Mouse (Mus musculus) right cerebral cortex, postnatal 4 days (tissue): ENCODE measurements at regions not wholly inside any gene's neighbourhood (a gene's known extent, or its start where the extent isn't known, plus 50 kb on each side); places are given as distances from the start of the nearest gene placed in this dataset.

Source experiments
- DNase-seq: peaks from one replicate; pipeline ENCODE4 v3.0.0-alpha.2; 2022

GRCm38 (mm10) chr1:57666179-57666693, 107.7 kb upstream of the Spats2l start:
- no peak for DNase-seq

- DNase-seq: no peak
Observed at GRCm38 (mm10) chr1:57673415-57673814, 100.5 kb upstream of the Spats2l start.

- DNase-seq: no peak
Observed at GRCm38 (mm10) chr1:57673957-57674699, 99.8 kb upstream of the Spats2l start.

GRCm38 (mm10) chr1:57684387-57685162, 89.4 kb upstream of the Spats2l start:
- no peak for DNase-seq

- DNase-seq: no peak
Observed at GRCm38 (mm10) chr1:57689253-57689652, 84.7 kb upstream of the Spats2l start.

- DNase-seq: peak; percentile 5
Observed at GRCm38 (mm10) chr1:57707906-57708305, 66.1 kb upstream of the Spats2l start.

- DNase-seq: no peak
Observed at GRCm38 (mm10) chr1:57712916-57713503, 61.0 kb upstream of the Spats2l start.

GRCm38 (mm10) chr1:57717139-57717800, 56.7 kb upstream of the Spats2l start:
- no peak for DNase-seq

- no peak for DNase-seq
Observed at GRCm38 (mm10) chr1:57718409-57718808, 55.6 kb upstream of the Spats2l start.
